Mouse (Mus musculus) spleen, adult 18-20 months (tissue): ENCODE results near the gene Fam217b.

ENCODE experiments used
- DNase-seq, 2 experiments: peaks; one replicate each; pipeline ENCODE4 v3.0.0; 2022; ENCODE audit warnings: mixed read lengths in 2 of 2

The Fam217b gene

GRCm38 (mm10) chr2:178449386-178449785, 35.1 kb downstream of the Fam217b start:
- no peak for DNase-seq

- DNase-seq = no peak
These were observed 35.9 kb downstream of the Fam217b start for GRCm38 (mm10) chr2:178450236-178450635.

GRCm38 (mm10) chr2:178450961-178451360, 36.6 kb downstream of the Fam217b start:
- DNase-seq = no peak

- DNase-seq = no peak
These were observed 40.6 kb downstream of the Fam217b start for GRCm38 (mm10) chr2:178454664-178455516.

GRCm38 (mm10) chr2:178457414-178457813, 43.1 kb downstream of the Fam217b start:
- no peak for DNase-seq

GRCm38 (mm10) chr2:178460353-178460752, 46.0 kb downstream of the Fam217b start:
- DNase-seq = no peak

GRCm38 (mm10) chr2:178471546-178472480, 57.5 kb downstream of the Fam217b start:
- no peak for DNase-seq

- no peak for DNase-seq
These were observed 59.6 kb downstream of the Fam217b start for GRCm38 (mm10) chr2:178473916-178474315.
